Mouse (Mus musculus): ENCODE data around the gene Capn9. TPM values are rescaled to one million over a fixed set of nuclear protein-coding genes. Genes with fewer than 3 reads are reported as not detected.

The Capn9 gene
- total RNA-seq, 2 experiments from 2014 or later, result not detected

- H3K4me3 ChIP-seq, result no peak overlapping the region
- TF ChIP-seq CTCF (IDR thresholded peaks at IDR 0.05), result no peak
- intact Hi-C loops (cut with DNase I), result no loop called here
Observed at GRCm38 (mm10) chr8:124576751-124577150, 840 bp downstream of the Capn9 start.

GRCm38 (mm10) chr8:124585718-124586425 is 10.0 kb downstream of the Capn9 start:
- intact Hi-C loops (cut with DNase I), result no loop called here
- peak overlapping the region; percentile 40 for H3K27ac ChIP-seq
- DNase-seq, result peak; percentile 55

More at GRCm38 (mm10) chr8:124576751-124577150, 840 bp downstream of the Capn9 start:
- H3K27ac ChIP-seq, result no peak overlapping the region
- DNase-seq, result no peak

DNA sequence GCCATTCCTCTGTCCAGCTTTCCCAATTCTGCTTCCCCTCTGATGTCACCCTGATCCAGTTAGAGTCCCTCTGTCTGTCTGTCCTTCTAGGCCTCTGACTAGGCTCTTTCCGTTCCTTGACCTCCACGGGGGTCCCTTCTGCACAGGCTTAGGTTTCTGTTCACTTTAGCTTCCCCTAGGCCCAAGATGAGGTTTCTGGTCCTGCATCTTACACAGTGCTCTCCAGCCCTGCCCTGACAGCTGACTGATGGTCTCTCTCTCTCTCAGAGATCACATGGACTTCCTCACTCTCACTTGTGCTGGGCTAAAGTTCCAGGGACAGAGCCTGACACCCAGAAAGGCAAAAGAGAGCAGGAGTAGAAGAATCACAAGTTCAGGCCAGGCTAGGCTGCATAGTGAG is 10.6 kb downstream of the Capn9 start:
- H3K4me3 ChIP-seq, result no peak overlapping the region
- no peak for TF ChIP-seq CTCF (IDR thresholded peaks at IDR 0.05)
- H3K27ac ChIP-seq, result peak overlapping the region; percentile 40
- DNase-seq, result no peak
- intact Hi-C loops (cut with DNase I), result no loop called here

More at GRCm38 (mm10) chr8:124585718-124586425, 10.0 kb downstream of the Capn9 start:
- no peak overlapping the region for H3K4me3 ChIP-seq
- TF ChIP-seq CTCF (IDR thresholded peaks at IDR 0.05), result no peak

DNA sequence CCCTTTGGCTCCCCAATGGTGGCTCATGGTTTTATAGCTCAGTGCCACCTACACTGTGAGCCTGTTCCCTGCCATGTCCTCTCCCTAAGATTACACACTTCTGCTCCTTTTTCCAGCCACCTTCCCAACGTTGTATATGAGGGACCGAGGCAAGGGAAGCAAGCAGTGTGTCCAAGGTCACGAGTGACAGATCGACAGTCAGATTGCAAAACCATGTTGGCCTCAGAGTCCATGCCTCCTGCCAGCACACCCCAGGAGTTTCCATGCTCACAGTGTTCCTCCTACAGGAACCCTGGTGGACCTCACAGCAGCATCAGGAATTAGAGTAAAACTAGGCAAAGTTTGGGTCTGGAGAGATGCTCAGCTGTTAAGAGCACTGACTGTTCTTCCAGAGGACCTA is 13.5 kb downstream of the Capn9 start:
- no peak overlapping the region for H3K4me3 ChIP-seq
- peak; percentile 46 for DNase-seq
- TF ChIP-seq CTCF (IDR thresholded peaks at IDR 0.05), result no peak
- H3K27ac ChIP-seq, result no peak overlapping the region
- intact Hi-C loops (cut with DNase I), result no loop called here

DNA sequence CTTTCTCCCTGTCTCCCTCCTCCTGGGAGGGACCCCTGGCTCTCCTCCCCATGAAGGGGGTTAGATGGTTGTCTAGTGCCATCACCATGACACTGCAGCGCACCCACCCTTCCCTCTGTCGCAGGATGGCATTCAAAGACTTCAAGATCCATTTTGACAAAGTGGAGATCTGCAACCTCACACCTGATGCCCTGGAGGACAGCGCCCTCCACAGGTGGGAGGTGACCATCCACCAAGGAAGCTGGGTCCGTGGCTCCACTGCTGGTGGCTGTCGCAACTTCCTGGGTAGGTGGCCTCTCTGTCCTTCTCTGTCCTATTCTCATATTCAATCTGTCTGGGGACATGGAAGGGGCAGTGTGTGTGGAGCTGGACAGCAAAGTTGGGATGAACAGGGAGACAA is 28.2 kb downstream of the Capn9 start:
- intact Hi-C loops (cut with DNase I), result no loop called here
- TF ChIP-seq CTCF (IDR thresholded peaks at IDR 0.05), result peak; percentile 8; the same call in 1 of the 2 replicates
- no peak for DNase-seq
- Histone ChIP-seq H3K27ac (no peak overlapping the region), H3K4me3 (no peak overlapping the region)

- peak; percentile 64 for TF ChIP-seq CTCF (IDR thresholded peaks at IDR 0.05)
- H3K4me3 ChIP-seq, result no peak overlapping the region
- intact Hi-C loops (cut with DNase I), result no loop called here
Observed at GRCm38 (mm10) chr8:124608239-124608971, 32.5 kb downstream of the Capn9 start.

GRCm38 (mm10) chr8:124608972-124609353 is 33.1 kb downstream of the Capn9 start:
- H3K27ac ChIP-seq, result no peak overlapping the region
- DNase-seq, result no peak
- intact Hi-C loops (cut with DNase I), result no loop called here
- TF ChIP-seq CTCF (IDR thresholded peaks at IDR 0.05), result no peak
- H3K4me3 ChIP-seq, result no peak overlapping the region

More at GRCm38 (mm10) chr8:124608239-124608971, 32.5 kb downstream of the Capn9 start:
- H3K27ac ChIP-seq, result no peak overlapping the region
- DNase-seq, result no peak

DNA sequence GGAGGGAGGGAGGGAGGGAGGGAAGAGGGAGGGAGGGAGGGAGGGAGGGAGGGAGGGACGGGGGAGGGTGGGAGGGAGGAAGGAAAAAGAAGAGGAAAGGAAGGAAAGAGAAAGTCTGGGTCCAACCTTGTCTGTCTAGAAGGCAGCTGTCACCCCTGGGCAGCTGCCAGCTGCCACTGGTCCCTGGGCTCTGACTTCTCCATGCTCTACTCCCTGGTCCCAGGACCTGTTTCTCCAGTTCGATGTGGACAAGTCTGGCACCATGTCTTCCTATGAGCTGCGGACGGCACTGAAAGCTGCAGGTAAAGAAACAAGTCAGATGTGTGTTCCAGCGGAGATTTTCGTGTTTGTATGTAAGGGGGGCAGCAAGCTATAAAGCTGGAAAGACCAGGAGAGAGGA is 38.4 kb downstream of the Capn9 start:
- H3K4me3 ChIP-seq, result no peak overlapping the region
- intact Hi-C loops (cut with DNase I), result no loop called here
- DNase-seq, result no peak
- no peak overlapping the region for H3K27ac ChIP-seq
- TF ChIP-seq CTCF (IDR thresholded peaks at IDR 0.05), result no peak

DNA sequence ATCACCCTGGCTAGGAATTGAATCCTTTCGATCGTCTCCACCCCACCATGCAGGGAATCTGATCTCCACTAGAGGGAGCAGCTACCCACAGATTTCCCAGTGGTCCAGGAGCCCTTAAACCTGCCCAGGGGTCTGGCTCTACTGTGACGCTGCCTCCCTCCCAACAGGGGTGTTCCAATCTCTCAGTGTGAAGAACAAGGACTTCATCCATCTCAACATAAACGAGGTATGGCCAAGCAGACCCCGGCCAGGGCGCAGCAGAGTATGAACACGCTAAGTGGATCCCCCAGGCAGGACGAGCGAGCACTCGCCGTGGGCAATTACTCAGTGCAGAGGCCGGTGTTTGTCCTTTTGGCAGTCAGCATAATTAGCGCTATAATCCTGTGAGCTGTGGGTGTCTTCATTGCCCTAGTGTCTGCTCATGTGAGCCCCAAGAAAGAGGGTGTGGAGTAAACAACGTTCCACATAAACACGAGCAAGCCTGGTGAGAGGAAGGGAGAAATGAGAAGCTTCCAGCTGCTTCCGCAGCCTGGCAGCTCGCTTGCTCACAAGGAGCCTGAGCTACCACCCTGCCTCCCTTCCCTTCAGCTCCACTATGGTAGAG is 41.5 kb downstream of the Capn9 start:
- TF ChIP-seq CTCF (IDR thresholded peaks at IDR 0.05), result peak; percentile 95; the same call in 1 of the 2 replicates
- peak overlapping the region; percentile 70 for H3K4me3 ChIP-seq
- peak overlapping the region; percentile 71 for H3K27ac ChIP-seq

GRCm38 (mm10) chr8:124618252-124618651 is 42.3 kb downstream of the Capn9 start:
- no peak overlapping the region for H3K4me3 ChIP-seq
- H3K27ac ChIP-seq, result no peak overlapping the region
- no peak for DNase-seq
- intact Hi-C loops (cut with DNase I), result no loop called here
- no peak for TF ChIP-seq CTCF (IDR thresholded peaks at IDR 0.05)

More for the DNA sequence above, 41.5 kb downstream of the Capn9 start:
- intact Hi-C loops (cut with DNase I), result loop anchor here (1.0 kb wide), 1 partner anchor 60 kb away; no protein-coding TSS in a partner anchor
- DNase-seq, result peak; percentile 77

DNA sequence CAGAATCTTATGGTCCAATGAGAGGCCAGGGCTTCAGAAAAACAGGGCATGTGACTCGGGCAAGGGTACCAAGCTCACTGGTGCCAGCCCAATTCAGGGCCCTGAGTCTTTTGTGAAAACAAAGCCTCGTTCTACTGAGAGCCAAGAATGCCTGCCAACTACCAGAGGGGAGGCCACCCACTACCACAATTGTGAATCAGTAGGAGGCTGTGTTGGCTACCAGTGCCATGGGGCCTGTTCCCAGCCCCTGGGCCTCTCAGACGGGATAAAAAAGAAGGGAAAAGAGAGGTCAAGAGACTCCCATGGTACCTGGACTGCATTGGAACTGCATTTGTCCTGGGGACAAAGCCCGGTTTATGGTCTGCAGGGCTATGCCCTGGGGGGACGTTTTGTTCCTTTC is 45.3 kb downstream of the Capn9 start:
- DNase-seq, result no peak
- intact Hi-C loops (cut with DNase I), result no loop called here
- TF ChIP-seq CTCF (IDR thresholded peaks at IDR 0.05), result no peak
- H3K4me3 ChIP-seq, result no peak overlapping the region
- no peak overlapping the region for H3K27ac ChIP-seq

- DNase-seq, result no peak
- Histone ChIP-seq H3K4me3 (no peak overlapping the region), H3K27ac (no peak overlapping the region)
- intact Hi-C loops (cut with DNase I), result loop anchor here (5.0 kb wide), 1 partner anchor 36 kb away; the partner anchor contains the start of gene 2310022B05Rik
- TF ChIP-seq CTCF (IDR thresholded peaks at IDR 0.05), result no peak
Observed at GRCm38 (mm10) chr8:124626251-124626650, 50.3 kb downstream of the Capn9 start.

DNA sequence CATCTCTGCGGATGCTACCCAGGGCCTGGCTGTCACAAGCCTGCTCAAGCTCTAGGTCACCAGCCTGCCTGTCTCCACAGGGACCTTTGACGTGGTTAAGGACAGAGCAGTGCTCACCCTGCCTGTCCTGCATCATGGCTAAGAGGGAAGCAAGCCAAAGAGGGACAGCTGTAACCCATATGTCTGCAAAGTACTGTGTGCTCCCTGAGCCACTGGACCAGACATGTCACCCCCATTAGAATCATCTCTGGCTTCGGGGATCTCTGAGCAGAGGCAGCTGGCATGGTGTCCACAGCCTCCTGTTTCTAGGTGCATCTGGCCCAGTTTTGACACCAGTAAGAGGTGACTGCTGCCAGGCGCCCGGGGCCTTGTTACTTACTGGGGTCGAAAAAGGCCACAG is 54.6 kb downstream of the Capn9 start:
- no peak for TF ChIP-seq CTCF (IDR thresholded peaks at IDR 0.05)
- intact Hi-C loops (cut with DNase I), result no loop called here
- H3K4me3 ChIP-seq, result no peak overlapping the region
- peak; percentile 51 for DNase-seq
- H3K27ac ChIP-seq, result peak overlapping the region; percentile 69
